Mouse (Mus musculus): ENCODE measurements around the gene Afdn.

Afdn gene

GRCm38 (mm10) chr17:13867475-13867874, 107.1 kb downstream of the Afdn start:
- in situ Hi-C loops (cut with MboI, MseI) = no loop called here

GRCm38 (mm10) chr17:13870236-13870635, 109.9 kb downstream of the Afdn start:
- in situ Hi-C loops (cut with MboI, MseI) = no loop called here

- in situ Hi-C loops (cut with MboI, MseI) = no loop called here
Measured at GRCm38 (mm10) chr17:13874245-13874644, 113.9 kb downstream of the Afdn start.

GRCm38 (mm10) chr17:13877460-13877859, 117.1 kb downstream of the Afdn start:
- in situ Hi-C loops (cut with MboI, MseI) = no loop called here

- in situ Hi-C loops (cut with MboI, MseI) = no loop called here
Measured at GRCm38 (mm10) chr17:13879731-13880130, 119.4 kb downstream of the Afdn start.

GRCm38 (mm10) chr17:13883540-13883939, 123.2 kb downstream of the Afdn start:
- in situ Hi-C loops (cut with MboI, MseI) = no loop called here

GRCm38 (mm10) chr17:13889818-13890434, 129.6 kb downstream of the Afdn start:
- in situ Hi-C loops (cut with MboI, MseI) = no loop called here

GRCm38 (mm10) chr17:13890932-13891331, 130.6 kb downstream of the Afdn start:
- in situ Hi-C loops (cut with MboI, MseI) = no loop called here

- in situ Hi-C loops (cut with MboI, MseI) = no loop called here
Measured at GRCm38 (mm10) chr17:13898838-13899237, 138.5 kb downstream of the Afdn start.

- in situ Hi-C loops (cut with MboI, MseI) = no loop called here
Measured at GRCm38 (mm10) chr17:13899241-13899640, 138.9 kb downstream of the Afdn start.

GRCm38 (mm10) chr17:13903793-13904192, 143.5 kb downstream of the Afdn start:
- in situ Hi-C loops (cut with MboI, MseI) = no loop called here

GRCm38 (mm10) chr17:13907082-13907481, 146.7 kb downstream of the Afdn start:
- in situ Hi-C loops (cut with MboI, MseI) = no loop called here

GRCm38 (mm10) chr17:13907681-13908080, 147.3 kb downstream of the Afdn start:
- in situ Hi-C loops (cut with MboI, MseI) = no loop called here

GRCm38 (mm10) chr17:13913951-13914350, 153.6 kb downstream of the Afdn start:
- in situ Hi-C loops (cut with MboI, MseI) = no loop called here

GRCm38 (mm10) chr17:13914531-13914930, 154.2 kb downstream of the Afdn start:
- in situ Hi-C loops (cut with MboI, MseI) = no loop called here

- in situ Hi-C loops (cut with MboI, MseI) = no loop called here
Measured at GRCm38 (mm10) chr17:13920771-13921170, 160.4 kb downstream of the Afdn start.

- in situ Hi-C loops (cut with MboI, MseI) = no loop called here
Measured at GRCm38 (mm10) chr17:13923418-13923817, 163.1 kb downstream of the Afdn start.

GRCm38 (mm10) chr17:13924588-13924987, 164.2 kb downstream of the Afdn start:
- in situ Hi-C loops (cut with MboI, MseI) = no loop called here

GRCm38 (mm10) chr17:13925931-13926330, 165.6 kb downstream of the Afdn start:
- in situ Hi-C loops (cut with MboI, MseI) = loop anchor here (25.0 kb wide), 1 partner anchor 339 kb away; no protein-coding TSS in a partner anchor

GRCm38 (mm10) chr17:13930421-13930820, 170.1 kb downstream of the Afdn start:
- in situ Hi-C loops (cut with MboI, MseI) = loop anchor here (25.0 kb wide), 1 partner anchor 343 kb away; no protein-coding TSS in a partner anchor

- in situ Hi-C loops (cut with MboI, MseI) = loop anchor here (25.0 kb wide), 1 partner anchor 348 kb away; no protein-coding TSS in a partner anchor
Measured at GRCm38 (mm10) chr17:13935364-13935763, 175.0 kb downstream of the Afdn start.

- in situ Hi-C loops (cut with MboI, MseI) = loop anchor here (25.0 kb wide), 1 partner anchor 350 kb away; no protein-coding TSS in a partner anchor
Measured at GRCm38 (mm10) chr17:13937787-13938186, 177.4 kb downstream of the Afdn start.

GRCm38 (mm10) chr17:13938652-13939051, 178.3 kb downstream of the Afdn start:
- in situ Hi-C loops (cut with MboI, MseI) = loop anchor here (25.0 kb wide), 1 partner anchor 351 kb away; no protein-coding TSS in a partner anchor
